Mouse (Mus musculus): ENCODE results near the gene Armh3. TPM values are rescaled to one million over a fixed set of nuclear protein-coding genes. Genes with fewer than 3 reads are reported as not detected.

Gene Armh3
- polyA plus RNA-seq, 1 experiment from 2014 or later = 21.4 TPM

GRCm38 (mm10) chr19:45911236-45912025 lies 86.9 kb downstream of the Armh3 start:
- Histone ChIP-seq H3K4me1 (ENCODE audit: control insufficient read depth, insufficient read depth, low read depth, low read length) (no peaks in the 10 kb centered on the region; the same call in 1 of the 2 replicates), H3K27me3 (replicated peaks; ENCODE audit: control insufficient read depth, insufficient read depth, low read length) (no peaks in the 10 kb centered on the region), H3K9me3 (ENCODE audit: control insufficient read depth, low read length) (no peaks in the 10 kb centered on the region), H3K4me2 (ENCODE audit: low read length) (no peak overlapping the region), H3K4me3 (ENCODE audit: low read length) (no peak overlapping the region), H3K27ac (ENCODE audit: low read depth, low read length) (no peak overlapping the region), H3K9ac (ENCODE audit: low read depth, low read length) (no peak overlapping the region), H3K36me3 (ENCODE audit: control insufficient read depth, insufficient read depth, low read length) (no peaks in the 10 kb centered on the region)
- WGBS = 82% methylated on average over 10 of the region's 10 CpGs
- ATAC-seq = no peak

DNA sequence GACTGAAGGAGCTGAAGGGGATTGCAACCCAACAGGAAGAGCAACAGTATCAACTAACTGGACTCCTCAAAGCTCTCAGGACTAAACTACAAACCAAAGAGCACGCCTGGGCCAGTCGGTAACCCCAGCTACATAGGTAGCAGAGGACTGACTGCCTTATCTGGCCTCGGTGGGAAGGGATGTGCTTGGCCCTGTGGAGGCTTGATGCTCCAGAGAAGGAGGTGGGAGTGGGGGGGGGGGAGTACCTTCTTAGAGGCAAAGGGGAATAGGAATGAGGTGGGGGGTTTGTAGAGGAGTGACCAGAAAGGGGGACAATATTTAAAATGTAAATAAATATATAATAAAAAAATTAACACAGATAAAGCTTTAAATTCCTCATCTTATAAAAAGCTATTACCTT lies 90.0 kb downstream of the Armh3 start:
- no peak overlapping the region for H3K27ac ChIP-seq (ENCODE audit: low read depth, low read length)
- no peaks in the 10 kb centered on the region for H3K27me3 ChIP-seq (replicated peaks; ENCODE audit: control insufficient read depth, insufficient read depth, low read length)
- H3K4me2 ChIP-seq (ENCODE audit: low read length) = no peak overlapping the region
- ATAC-seq = no peak
- no peak overlapping the region for H3K9ac ChIP-seq (ENCODE audit: low read depth, low read length)
- H3K4me1 ChIP-seq (ENCODE audit: control insufficient read depth, insufficient read depth, low read depth, low read length) = no peaks in the 10 kb centered on the region
- no peaks in the 10 kb centered on the region for H3K36me3 ChIP-seq (ENCODE audit: control insufficient read depth, insufficient read depth, low read length)
- H3K9me3 ChIP-seq (ENCODE audit: control insufficient read depth, low read length) = no peaks in the 10 kb centered on the region
- 94% methylated on average over 3 of the region's 3 CpGs for WGBS
- H3K4me3 ChIP-seq (ENCODE audit: low read length) = no peak overlapping the region

DNA sequence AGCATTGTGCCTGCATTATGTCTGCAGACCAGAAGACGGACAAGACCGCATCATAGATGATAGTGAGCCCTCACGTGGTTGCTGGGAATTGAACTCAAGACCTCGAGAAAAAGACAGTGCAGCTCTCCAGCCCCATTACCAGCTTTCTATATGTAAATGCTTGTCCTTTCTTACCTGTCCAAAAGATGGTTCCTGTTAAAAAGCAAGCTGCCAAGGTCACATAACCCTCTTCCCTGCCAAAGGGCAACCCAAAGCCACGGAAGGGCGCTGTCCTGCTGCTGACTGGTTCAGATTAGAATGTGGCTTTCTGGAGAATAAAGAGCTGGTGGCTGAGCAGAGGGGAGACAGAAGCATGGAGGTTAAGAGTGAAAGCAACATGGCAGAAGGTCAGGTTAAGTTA lies 90.9 kb downstream of the Armh3 start:
- no peak overlapping the region for H3K27ac ChIP-seq (ENCODE audit: low read depth, low read length)
- H3K4me1 ChIP-seq (ENCODE audit: control insufficient read depth, insufficient read depth, low read depth, low read length) = no peaks in the 10 kb centered on the region
- H3K4me3 ChIP-seq (ENCODE audit: low read length) = no peak overlapping the region
- ATAC-seq = no peak
- no peak overlapping the region for H3K9ac ChIP-seq (ENCODE audit: low read depth, low read length)
- no peaks in the 10 kb centered on the region for H3K36me3 ChIP-seq (ENCODE audit: control insufficient read depth, insufficient read depth, low read length)
- 91% methylated on average over 6 of the region's 6 CpGs for WGBS
- H3K9me3 ChIP-seq (ENCODE audit: control insufficient read depth, low read length) = no peaks in the 10 kb centered on the region
- no peaks in the 10 kb centered on the region for H3K27me3 ChIP-seq (replicated peaks; ENCODE audit: control insufficient read depth, insufficient read depth, low read length)
- no peak overlapping the region for H3K4me2 ChIP-seq (ENCODE audit: low read length)

- Histone ChIP-seq H3K9me3 (ENCODE audit: control insufficient read depth, low read length) (no peaks in the 10 kb centered on the region), H3K9ac (ENCODE audit: low read depth, low read length) (no peak overlapping the region), H3K27ac (ENCODE audit: low read depth, low read length) (no peak overlapping the region), H3K27me3 (replicated peaks; ENCODE audit: control insufficient read depth, insufficient read depth, low read length) (no peaks in the 10 kb centered on the region), H3K4me1 (ENCODE audit: control insufficient read depth, insufficient read depth, low read depth, low read length) (no peaks in the 10 kb centered on the region), H3K4me2 (ENCODE audit: low read length) (no peak overlapping the region), H3K4me3 (ENCODE audit: low read length) (no peak overlapping the region), H3K36me3 (ENCODE audit: control insufficient read depth, insufficient read depth, low read length) (peaks cover 4% of the 10 kb centered on the region; the same call in 1 of the 2 replicates)
- ATAC-seq = no peak
- WGBS = 66% methylated on average over 3 of the region's 3 CpGs
These were observed 94.4 kb downstream of the Armh3 start for GRCm38 (mm10) chr19:45903861-45904260.

- Histone ChIP-seq H3K9me3 (ENCODE audit: control insufficient read depth, low read length) (no peaks in the 10 kb centered on the region), H3K4me1 (ENCODE audit: control insufficient read depth, insufficient read depth, low read depth, low read length) (no peaks in the 10 kb centered on the region), H3K9ac (ENCODE audit: low read depth, low read length) (no peak overlapping the region), H3K4me3 (ENCODE audit: low read length) (no peak overlapping the region), H3K36me3 (ENCODE audit: control insufficient read depth, insufficient read depth, low read length) (peaks cover 4% of the 10 kb centered on the region; the same call in 1 of the 2 replicates), H3K27me3 (replicated peaks; ENCODE audit: control insufficient read depth, insufficient read depth, low read length) (no peaks in the 10 kb centered on the region), H3K27ac (ENCODE audit: low read depth, low read length) (no peak overlapping the region), H3K4me2 (ENCODE audit: low read length) (no peak overlapping the region)
- no peak for ATAC-seq
- WGBS = 72% methylated on average over 8 of the region's 8 CpGs
These were observed 95.8 kb downstream of the Armh3 start for GRCm38 (mm10) chr19:45902390-45903035.

GRCm38 (mm10) chr19:45900836-45901235 lies 97.5 kb downstream of the Armh3 start:
- Histone ChIP-seq H3K4me2 (ENCODE audit: low read length) (no peak overlapping the region), H3K9me3 (ENCODE audit: control insufficient read depth, low read length) (no peaks in the 10 kb centered on the region), H3K27me3 (replicated peaks; ENCODE audit: control insufficient read depth, insufficient read depth, low read length) (no peaks in the 10 kb centered on the region), H3K4me3 (ENCODE audit: low read length) (no peak overlapping the region), H3K4me1 (ENCODE audit: control insufficient read depth, insufficient read depth, low read depth, low read length) (no peaks in the 10 kb centered on the region), H3K27ac (ENCODE audit: low read depth, low read length) (no peak overlapping the region), H3K9ac (ENCODE audit: low read depth, low read length) (no peak overlapping the region), H3K36me3 (ENCODE audit: control insufficient read depth, insufficient read depth, low read length) (peaks cover 4% of the 10 kb centered on the region; the same call in 1 of the 2 replicates)
- ATAC-seq = no peak
- 93% methylated on average over 5 of the region's 5 CpGs for WGBS

- no peak overlapping the region for H3K4me3 ChIP-seq (ENCODE audit: low read length)
- 89% methylated on average over 1 of the region's 1 CpGs for WGBS
- H3K27me3 ChIP-seq (replicated peaks; ENCODE audit: control insufficient read depth, insufficient read depth, low read length) = no peaks in the 10 kb centered on the region
- H3K36me3 ChIP-seq (ENCODE audit: control insufficient read depth, insufficient read depth, low read length) = peaks cover 4% of the 10 kb centered on the region; the same call in 1 of the 2 replicates
- H3K27ac ChIP-seq (ENCODE audit: low read depth, low read length) = no peak overlapping the region
- H3K9ac ChIP-seq (ENCODE audit: low read depth, low read length) = no peak overlapping the region
- H3K9me3 ChIP-seq (ENCODE audit: control insufficient read depth, low read length) = no peaks in the 10 kb centered on the region
- H3K4me2 ChIP-seq (ENCODE audit: low read length) = no peak overlapping the region
- no peak for ATAC-seq
- H3K4me1 ChIP-seq (ENCODE audit: control insufficient read depth, insufficient read depth, low read depth, low read length) = no peaks in the 10 kb centered on the region
These were observed 102.6 kb downstream of the Armh3 start for GRCm38 (mm10) chr19:45895726-45896125.

- no peaks in the 10 kb centered on the region for H3K9me3 ChIP-seq (ENCODE audit: control insufficient read depth, low read length)
- H3K9ac ChIP-seq (ENCODE audit: low read depth, low read length) = no peak overlapping the region
- H3K27me3 ChIP-seq (replicated peaks; ENCODE audit: control insufficient read depth, insufficient read depth, low read length) = no peaks in the 10 kb centered on the region
- H3K36me3 ChIP-seq (ENCODE audit: control insufficient read depth, insufficient read depth, low read length) = no peaks in the 10 kb centered on the region
- no peak overlapping the region for H3K4me3 ChIP-seq (ENCODE audit: low read length)
- no peak overlapping the region for H3K27ac ChIP-seq (ENCODE audit: low read depth, low read length)
- 23% methylated on average over 3 of the region's 3 CpGs for WGBS
- ATAC-seq = no peak
- H3K4me2 ChIP-seq (ENCODE audit: low read length) = no peak overlapping the region
- no peaks in the 10 kb centered on the region for H3K4me1 ChIP-seq (ENCODE audit: control insufficient read depth, insufficient read depth, low read depth, low read length)
These were observed 116.2 kb downstream of the Armh3 start for GRCm38 (mm10) chr19:45882056-45882455.

- no peaks in the 10 kb centered on the region for H3K36me3 ChIP-seq (ENCODE audit: control insufficient read depth, insufficient read depth, low read length)
- no peak for ATAC-seq
These were observed 125.0 kb downstream of the Armh3 start for GRCm38 (mm10) chr19:45873320-45873719.

More at GRCm38 (mm10) chr19:45873320-45873719, 125.0 kb downstream of the Armh3 start:
- WGBS = 89% methylated on average over 1 of the region's 1 CpGs
- Histone ChIP-seq H3K4me3 (ENCODE audit: low read length) (no peak overlapping the region), H3K9ac (ENCODE audit: low read depth, low read length) (no peak overlapping the region), H3K27ac (ENCODE audit: low read depth, low read length) (no peak overlapping the region), H3K27me3 (replicated peaks; ENCODE audit: control insufficient read depth, insufficient read depth, low read length) (no peaks in the 10 kb centered on the region), H3K9me3 (ENCODE audit: control insufficient read depth, low read length) (no peaks in the 10 kb centered on the region), H3K4me2 (ENCODE audit: low read length) (no peak overlapping the region), H3K4me1 (ENCODE audit: control insufficient read depth, insufficient read depth, low read depth, low read length) (no peaks in the 10 kb centered on the region)
